Mouse (Mus musculus): ENCODE measurements around the gene Frem2. TPM values are rescaled to one million over a fixed set of nuclear protein-coding genes. Genes with fewer than 3 reads are reported as not detected.

The Frem2 gene
- polyA plus RNA-seq, 1 experiment from 2014 or later, result 10.5 TPM

DNA sequence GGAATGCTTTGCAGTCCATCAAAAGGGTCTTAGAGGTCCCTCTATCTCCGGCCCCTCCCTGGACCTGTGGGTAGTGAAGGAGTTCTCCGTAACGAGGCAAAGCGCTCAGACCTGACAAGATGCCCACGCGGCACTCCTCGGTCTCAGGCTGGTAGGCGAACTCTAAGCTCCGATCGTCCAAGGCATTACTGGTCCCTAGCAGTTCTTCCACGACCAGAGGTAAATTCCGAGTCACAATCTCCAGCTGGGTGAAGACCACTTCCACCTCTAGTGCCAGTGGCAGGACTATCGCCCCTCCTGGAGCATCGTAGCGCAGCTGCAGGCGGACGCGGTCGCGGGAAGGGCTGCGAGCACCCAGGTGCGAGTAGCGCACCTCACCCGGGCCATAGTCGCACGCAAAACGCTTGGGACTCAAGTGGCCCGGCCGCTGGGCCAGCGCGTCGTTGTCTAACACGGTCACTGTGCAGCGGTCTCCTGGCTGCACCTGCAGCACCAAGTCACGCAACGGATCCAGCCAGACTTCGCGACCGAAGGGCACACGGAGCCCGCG is 752 bp downstream of the Frem2 start:
- under 1% methylated on average over 42 of the region's 42 CpGs for WGBS
- no peak; the same call in 1 of the 2 replicates for ATAC-seq (ENCODE audit: borderline replicate concordance, extremely low read depth, low FRiP score, low TSS enrichment)
- H3K27me3 ChIP-seq, result peaks cover 23% of the 10 kb centered on the region
- peaks cover 35% of the 10 kb centered on the region for H3K36me3 ChIP-seq
- peak overlapping the region; percentile 90 for H3K4me2 ChIP-seq
- H3K9me3 ChIP-seq, result peaks cover 13% of the 10 kb centered on the region
- H3K9ac ChIP-seq, result peak overlapping the region; percentile 43
- H3K27ac ChIP-seq, result peak overlapping the region; percentile 88
- H3K4me3 ChIP-seq, result peak overlapping the region; percentile 54
- peaks cover 15% of the 10 kb centered on the region for H3K4me1 ChIP-seq

DNA sequence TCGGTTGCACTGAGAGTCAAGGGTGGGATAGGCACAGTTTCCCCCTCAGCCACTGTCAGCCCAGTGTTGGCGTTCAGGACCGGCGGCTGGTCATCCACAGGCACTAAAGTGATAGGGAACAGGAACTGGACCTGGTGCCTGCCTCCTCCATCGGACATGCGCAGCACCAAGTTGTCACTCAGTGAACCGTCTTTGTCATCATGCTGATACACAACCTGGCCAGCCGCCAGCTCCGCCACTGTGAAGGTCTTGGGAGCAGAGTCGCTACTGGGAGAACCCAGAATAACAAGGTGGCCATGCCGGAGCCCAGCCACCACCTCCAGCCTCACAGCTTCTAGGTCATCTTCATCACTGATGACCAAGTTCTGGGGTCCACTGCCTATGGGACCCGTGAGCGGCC is 1.8 kb downstream of the Frem2 start:
- peak overlapping the region; percentile 54; the same call in 1 of the 2 replicates for H3K4me3 ChIP-seq
- H3K9ac ChIP-seq, result no peak overlapping the region
- peaks cover 23% of the 10 kb centered on the region for H3K27me3 ChIP-seq
- H3K36me3 ChIP-seq, result peaks cover 35% of the 10 kb centered on the region
- WGBS, result 78% methylated on average over 13 of the region's 13 CpGs
- peak overlapping the region; percentile 90 for H3K4me2 ChIP-seq
- no peak for ATAC-seq (ENCODE audit: borderline replicate concordance, extremely low read depth, low FRiP score, low TSS enrichment)
- peaks cover 13% of the 10 kb centered on the region for H3K9me3 ChIP-seq
- peaks cover 16% of the 10 kb centered on the region for H3K4me1 ChIP-seq
- H3K27ac ChIP-seq, result no peak overlapping the region

DNA sequence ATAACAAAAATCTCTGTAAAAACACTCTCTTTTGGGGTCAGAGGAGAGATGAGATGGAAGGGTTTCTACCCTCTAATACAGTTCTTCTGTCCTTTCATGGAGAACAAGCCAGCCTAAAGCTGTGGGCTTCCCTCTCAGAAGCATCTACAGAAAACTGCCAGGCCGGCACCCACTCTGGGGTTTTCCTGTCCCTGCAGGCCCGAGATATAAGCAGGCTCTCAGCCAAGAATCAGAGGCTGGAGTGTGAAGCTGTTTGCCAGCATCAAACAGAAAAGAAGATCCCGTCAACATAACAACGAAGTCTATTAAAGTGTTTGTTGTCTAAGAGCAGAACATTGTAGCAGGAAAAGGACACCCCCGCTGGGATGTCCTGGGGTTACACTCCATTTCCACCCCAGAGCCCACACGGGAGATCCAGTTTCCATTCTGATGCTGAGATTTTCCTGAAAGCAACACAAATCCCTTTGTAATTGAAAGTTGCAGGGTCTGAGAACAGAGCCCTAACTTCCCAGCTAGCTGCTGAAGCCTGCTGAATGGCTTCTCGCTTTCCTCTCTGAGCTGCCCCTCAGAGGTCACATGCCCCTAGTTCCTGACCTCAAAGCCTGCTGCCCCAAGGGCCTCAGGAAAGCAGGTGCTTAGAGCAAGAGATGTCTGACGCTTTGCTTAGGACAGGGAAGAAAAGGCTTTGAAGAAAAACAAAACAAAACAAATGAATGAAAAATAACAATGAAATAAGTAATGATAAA is 7.0 kb downstream of the Frem2 start:
- Histone ChIP-seq H3K36me3 (peaks cover 33% of the 10 kb centered on the region), H3K9me3 (peaks cover 12% of the 10 kb centered on the region), H3K4me1 (peaks cover 6% of the 10 kb centered on the region), H3K4me2 (peak overlapping the region; percentile 33), H3K27me3 (no peaks in the 10 kb centered on the region), H3K9ac (no peak overlapping the region), H3K4me3 (peak overlapping the region; percentile 12; the same call in 1 of the 2 replicates), H3K27ac (peak overlapping the region; percentile 8; the same call in 1 of the 2 replicates)
- WGBS, result 7% methylated on average over 8 of the region's 8 CpGs
- ATAC-seq (ENCODE audit: borderline replicate concordance, extremely low read depth, low FRiP score, low TSS enrichment), result no peak

DNA sequence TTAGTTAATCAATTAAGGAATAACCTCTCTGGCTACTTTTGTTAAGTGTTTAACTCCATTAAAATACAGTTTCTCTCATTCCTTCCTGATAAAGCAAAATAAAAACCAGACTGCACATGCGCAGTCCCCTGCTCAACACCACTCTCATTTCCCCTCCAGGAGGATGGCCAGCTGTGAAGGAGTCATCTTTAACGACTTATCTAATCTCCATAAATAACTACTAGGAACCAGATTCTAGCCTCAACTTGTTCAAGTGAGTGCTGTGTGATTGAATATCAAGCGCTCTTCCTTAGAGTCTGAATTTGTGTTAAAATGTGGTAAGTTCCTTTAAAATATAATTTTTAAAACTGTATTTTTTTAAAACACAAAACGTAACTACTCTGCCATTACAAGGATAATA is 7.7 kb downstream of the Frem2 start:
- H3K4me2 ChIP-seq, result no peak overlapping the region
- no peak overlapping the region for H3K9ac ChIP-seq
- no peaks in the 10 kb centered on the region for H3K27me3 ChIP-seq
- no peak overlapping the region for H3K27ac ChIP-seq
- peaks cover 4% of the 10 kb centered on the region for H3K9me3 ChIP-seq
- peaks cover 6% of the 10 kb centered on the region for H3K4me1 ChIP-seq
- WGBS, result 45% methylated on average over 4 of the region's 4 CpGs
- no peak for ATAC-seq (ENCODE audit: borderline replicate concordance, extremely low read depth, low FRiP score, low TSS enrichment)
- H3K36me3 ChIP-seq, result peaks cover 25% of the 10 kb centered on the region
- no peak overlapping the region for H3K4me3 ChIP-seq

DNA sequence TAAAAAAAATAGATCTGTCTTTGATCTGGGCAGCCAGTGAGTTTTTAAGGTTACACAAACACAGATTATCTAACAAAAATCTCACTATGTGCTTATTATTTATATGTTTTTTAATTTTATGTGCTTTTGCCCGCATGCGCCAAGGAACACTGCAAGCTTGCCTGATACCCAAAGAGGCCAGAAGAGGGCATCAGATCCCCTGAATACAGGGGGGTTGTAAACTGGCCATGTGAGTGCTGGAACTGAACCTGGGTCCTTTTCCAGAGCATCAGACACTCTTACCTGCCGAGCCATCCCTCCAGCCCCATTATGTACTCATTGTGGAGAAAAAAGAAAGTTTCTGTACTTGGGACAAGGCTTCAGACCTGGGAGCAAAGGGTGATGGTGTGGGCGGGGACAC is 8.3 kb downstream of the Frem2 start:
- Histone ChIP-seq H3K4me1 (peaks cover 6% of the 10 kb centered on the region), H3K9me3 (no peaks in the 10 kb centered on the region), H3K4me3 (no peak overlapping the region), H3K27me3 (no peaks in the 10 kb centered on the region), H3K27ac (no peak overlapping the region), H3K36me3 (peaks cover 20% of the 10 kb centered on the region), H3K4me2 (no peak overlapping the region), H3K9ac (no peak overlapping the region)
- no peak for ATAC-seq (ENCODE audit: borderline replicate concordance, extremely low read depth, low FRiP score, low TSS enrichment)
- WGBS, result 79% methylated on average over 4 of the region's 4 CpGs

DNA sequence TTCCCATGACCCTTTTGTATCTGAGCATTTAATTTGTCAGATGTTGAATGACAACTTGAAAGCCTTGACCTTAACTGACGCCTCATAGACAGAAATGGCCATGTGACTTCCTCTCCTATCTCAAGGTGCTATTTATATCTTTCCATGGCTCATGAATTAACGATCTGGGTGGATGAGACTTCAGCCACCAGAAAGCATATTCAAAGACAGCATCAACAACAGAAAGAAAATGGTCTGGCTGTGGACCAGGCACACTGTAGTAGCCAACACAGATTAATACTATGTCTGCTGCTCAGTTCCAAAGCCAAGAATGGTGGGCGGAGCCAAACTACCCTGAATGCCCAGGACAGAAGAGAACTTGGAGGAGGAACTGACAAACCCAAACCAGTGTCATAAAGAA is 21.2 kb downstream of the Frem2 start:
- 56% methylated on average over 3 of the region's 3 CpGs for WGBS
- Histone ChIP-seq H3K9ac (no peak overlapping the region), H3K4me3 (no peak overlapping the region), H3K4me1 (no peaks in the 10 kb centered on the region), H3K27ac (no peak overlapping the region), H3K27me3 (no peaks in the 10 kb centered on the region), H3K9me3 (no peaks in the 10 kb centered on the region), H3K36me3 (no peaks in the 10 kb centered on the region), H3K4me2 (no peak overlapping the region)
- no peak for ATAC-seq (ENCODE audit: borderline replicate concordance, extremely low read depth, low FRiP score, low TSS enrichment)

DNA sequence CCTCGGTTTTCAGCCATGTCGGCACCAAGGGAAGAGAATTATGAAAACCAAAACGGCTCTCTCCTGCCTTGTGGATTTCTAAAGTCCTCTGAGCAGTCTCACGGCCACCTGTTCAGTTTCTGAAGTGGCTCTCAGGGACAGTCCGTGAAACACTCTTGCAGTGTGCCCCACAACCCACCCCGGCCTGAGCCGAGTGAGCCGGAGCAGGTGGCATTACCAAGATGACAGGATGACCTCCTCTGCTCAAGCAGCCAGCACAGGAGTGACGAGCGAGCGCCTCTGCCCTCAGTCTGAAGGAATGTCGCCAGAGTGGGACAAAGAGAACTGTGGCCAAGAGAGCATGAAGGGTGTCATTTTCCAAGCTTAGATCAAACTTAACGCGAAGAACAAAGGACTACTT is 26.0 kb downstream of the Frem2 start:
- peak overlapping the region; percentile 73 for H3K27ac ChIP-seq
- peak; percentile 69 for ATAC-seq (ENCODE audit: borderline replicate concordance, extremely low read depth, low FRiP score, low TSS enrichment)
- H3K9me3 ChIP-seq, result no peaks in the 10 kb centered on the region
- H3K4me3 ChIP-seq, result no peak overlapping the region
- no peaks in the 10 kb centered on the region for H3K36me3 ChIP-seq
- peaks cover 5% of the 10 kb centered on the region; the same call in 1 of the 2 replicates for H3K4me1 ChIP-seq
- WGBS, result 34% methylated on average over 14 of the region's 14 CpGs
- peak overlapping the region; percentile 32 for H3K4me2 ChIP-seq
- no peaks in the 10 kb centered on the region for H3K27me3 ChIP-seq
- H3K9ac ChIP-seq, result no peak overlapping the region

DNA sequence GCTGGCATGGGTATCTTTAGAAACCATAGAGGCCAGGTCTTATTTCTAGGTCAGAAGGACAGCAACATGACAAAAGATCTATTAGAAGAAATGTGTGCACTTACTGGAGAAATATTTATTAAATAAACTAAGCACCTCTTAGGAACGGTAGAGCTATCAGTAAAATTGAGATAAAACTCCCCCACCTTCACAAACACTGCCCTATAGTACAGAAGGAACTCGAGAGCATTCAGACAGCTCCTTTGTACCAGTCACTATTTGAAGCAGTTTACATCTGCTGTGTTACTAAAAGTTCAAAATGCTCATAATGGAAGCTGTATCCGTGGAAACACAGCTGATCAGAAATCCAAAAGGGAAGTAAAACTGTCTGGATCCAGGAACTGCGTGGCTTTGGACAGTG is 26.5 kb downstream of the Frem2 start:
- no peaks in the 10 kb centered on the region for H3K27me3 ChIP-seq
- H3K4me1 ChIP-seq, result peaks cover 5% of the 10 kb centered on the region; the same call in 1 of the 2 replicates
- peak overlapping the region; percentile 73; the same call in 1 of the 2 replicates for H3K27ac ChIP-seq
- WGBS, result 28% methylated on average over 4 of the region's 4 CpGs
- H3K9me3 ChIP-seq, result no peaks in the 10 kb centered on the region
- no peaks in the 10 kb centered on the region for H3K36me3 ChIP-seq
- H3K4me2 ChIP-seq, result peak overlapping the region; percentile 32; the same call in 1 of the 2 replicates
- no peak for ATAC-seq (ENCODE audit: borderline replicate concordance, extremely low read depth, low FRiP score, low TSS enrichment)
- H3K4me3 ChIP-seq, result no peak overlapping the region
- H3K9ac ChIP-seq, result no peak overlapping the region

DNA sequence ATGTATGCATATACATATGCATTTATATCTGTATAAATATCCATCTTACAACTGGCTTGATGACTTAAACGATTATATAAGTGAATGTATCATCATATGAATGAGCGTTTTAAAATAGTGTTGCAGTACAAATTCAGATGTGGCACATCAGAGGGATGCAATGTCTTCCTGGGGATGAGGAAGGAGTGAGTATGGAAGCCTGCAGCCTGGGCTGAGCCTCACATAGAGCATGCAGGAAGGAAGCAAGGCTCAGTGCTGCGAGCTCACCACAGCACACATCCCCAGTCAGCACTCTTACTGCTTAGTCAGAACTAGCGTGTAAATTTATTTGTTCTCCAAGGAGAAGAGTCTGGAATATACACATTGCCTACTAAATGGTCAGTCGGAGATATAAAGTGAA is 27.2 kb downstream of the Frem2 start:
- Histone ChIP-seq H3K4me2 (no peak overlapping the region), H3K9me3 (no peaks in the 10 kb centered on the region), H3K36me3 (no peaks in the 10 kb centered on the region), H3K4me3 (no peak overlapping the region), H3K27me3 (no peaks in the 10 kb centered on the region), H3K27ac (no peak overlapping the region), H3K9ac (no peak overlapping the region), H3K4me1 (peaks cover 5% of the 10 kb centered on the region; the same call in 1 of the 2 replicates)
- no peak for ATAC-seq (ENCODE audit: borderline replicate concordance, extremely low read depth, low FRiP score, low TSS enrichment)
- 77% methylated on average over 5 of the region's 5 CpGs for WGBS

DNA sequence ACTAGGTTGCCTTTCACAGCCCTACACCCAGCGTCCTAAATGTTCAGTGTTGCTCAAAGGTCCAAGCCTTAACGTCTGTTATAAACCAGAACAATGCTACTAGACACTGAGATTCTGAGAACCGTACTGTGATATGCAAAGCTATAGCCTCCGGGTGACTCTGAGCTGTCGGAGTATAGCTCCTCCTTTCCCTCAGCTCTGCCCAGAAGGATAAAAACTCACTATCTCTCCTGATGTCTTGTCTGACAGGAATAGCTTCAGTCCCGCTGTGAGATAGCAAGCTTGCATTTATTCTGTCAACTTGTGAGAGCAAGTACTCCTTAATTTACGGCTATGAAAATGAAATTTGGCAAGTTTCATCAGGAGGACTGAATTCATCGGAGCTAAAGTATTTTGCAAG is 33.9 kb downstream of the Frem2 start:
- 61% methylated on average over 8 of the region's 8 CpGs for WGBS
- Histone ChIP-seq H3K36me3 (no peaks in the 10 kb centered on the region), H3K27ac (no peak overlapping the region)

DNA sequence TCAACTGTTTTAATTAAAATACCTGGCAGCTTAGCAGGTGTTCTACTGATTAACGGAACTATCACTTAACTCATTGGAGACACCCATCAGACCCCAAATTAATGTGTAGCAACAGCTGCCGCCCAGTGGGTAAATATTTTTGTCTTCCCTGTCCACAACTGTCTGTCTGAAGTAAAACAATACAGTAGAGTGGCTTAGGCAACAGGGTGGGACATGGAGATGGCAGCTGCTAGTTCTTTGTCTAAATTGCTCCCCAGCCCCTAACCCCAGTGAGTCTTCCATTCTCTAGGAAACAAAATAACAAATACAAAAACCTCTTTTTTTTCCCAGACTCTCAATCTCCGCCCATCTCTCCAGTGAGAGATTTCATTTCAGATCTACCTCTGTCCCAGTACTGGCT is 36.2 kb downstream of the Frem2 start:
- no peak overlapping the region for H3K27ac ChIP-seq
- H3K27me3 ChIP-seq, result no peaks in the 10 kb centered on the region
- no peak overlapping the region for H3K4me3 ChIP-seq
- 0 out of 2 replicates have a peak, but pooled peaks cover 3% of the 10 kb centered on the region for H3K4me1 ChIP-seq
- H3K9me3 ChIP-seq, result no peaks in the 10 kb centered on the region
- no peak for ATAC-seq (ENCODE audit: borderline replicate concordance, extremely low read depth, low FRiP score, low TSS enrichment)
- H3K4me2 ChIP-seq, result no peak overlapping the region
- no peaks in the 10 kb centered on the region for H3K36me3 ChIP-seq
- no peak overlapping the region for H3K9ac ChIP-seq
- WGBS, result 72% methylated on average over 3 of the region's 3 CpGs

More for the DNA sequence above, 33.9 kb downstream of the Frem2 start:
- ATAC-seq (ENCODE audit: borderline replicate concordance, extremely low read depth, low FRiP score, low TSS enrichment), result no peak
- H3K27me3 ChIP-seq, result no peaks in the 10 kb centered on the region
- H3K4me3 ChIP-seq, result no peak overlapping the region
- peaks cover 9% of the 10 kb centered on the region; the same call in 1 of the 2 replicates for H3K4me1 ChIP-seq
- no peaks in the 10 kb centered on the region for H3K9me3 ChIP-seq
- H3K4me2 ChIP-seq, result no peak overlapping the region
- H3K9ac ChIP-seq, result no peak overlapping the region

DNA sequence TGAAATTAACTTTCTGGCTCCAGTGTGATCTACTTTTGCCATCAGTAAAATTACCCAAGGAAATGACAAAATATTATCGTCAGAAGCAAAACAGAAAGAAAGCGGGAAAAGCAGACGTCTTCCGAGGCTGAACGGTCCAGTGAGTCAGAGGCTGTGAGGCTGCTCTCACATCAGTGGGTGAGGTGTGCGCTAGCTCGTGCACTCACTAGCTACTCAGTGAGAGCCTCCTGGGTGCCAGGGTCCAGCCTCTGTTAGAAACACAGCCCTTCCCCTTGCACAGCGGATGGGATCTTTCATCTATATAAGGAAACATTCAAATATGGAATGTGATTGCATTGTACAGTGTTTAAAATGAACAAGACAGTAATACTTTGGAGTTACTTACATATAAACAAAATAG is 36.8 kb downstream of the Frem2 start:
- H3K9me3 ChIP-seq, result no peaks in the 10 kb centered on the region
- ATAC-seq (ENCODE audit: borderline replicate concordance, extremely low read depth, low FRiP score, low TSS enrichment), result no peak
- H3K27me3 ChIP-seq, result no peaks in the 10 kb centered on the region
- no peaks in the 10 kb centered on the region for H3K36me3 ChIP-seq
- H3K4me1 ChIP-seq, result 0 out of 2 replicates have a peak, but pooled peaks cover 3% of the 10 kb centered on the region
- no peak overlapping the region for H3K27ac ChIP-seq
- no peak overlapping the region for H3K9ac ChIP-seq
- 64% methylated on average over 8 of the region's 8 CpGs for WGBS
- no peak overlapping the region for H3K4me3 ChIP-seq
- H3K4me2 ChIP-seq, result no peak overlapping the region
